Mouse (Mus musculus) stomach, postnatal 0 days (tissue): Measurements from ENCODE around the gene Cand2.

Source experiments
- CTCF ChIP-seq: IDR thresholded peaks from 2 replicates; pipeline ENCODE4 v1.5.1; 2016; ENCODE audit warnings: antibody characterized with exemption, low read depth, mild to moderate bottlenecking, moderate library complexity
- EP300 ChIP-seq: optimal IDR thresholded peaks from 2 replicates; pipeline ENCODE3; 2016; ENCODE audit warnings: antibody characterized with exemption

GRCm38 (mm10) chr6:115770059-115770670 lies 4.2 kb upstream of the Cand2 start:
- peak; percentile 41 for TF ChIP-seq CTCF
- TF ChIP-seq EP300, result no peak
